Mouse (Mus musculus): ENCODE measurements at regions not wholly inside any gene's neighbourhood (a gene's known extent, or its start where the extent isn't known, plus 50 kb on each side); places are given as distances from the start of the nearest gene placed in this dataset. TPM values are rescaled to one million over a fixed set of nuclear protein-coding genes. Genes with fewer than 3 reads are reported as not detected.

DNA sequence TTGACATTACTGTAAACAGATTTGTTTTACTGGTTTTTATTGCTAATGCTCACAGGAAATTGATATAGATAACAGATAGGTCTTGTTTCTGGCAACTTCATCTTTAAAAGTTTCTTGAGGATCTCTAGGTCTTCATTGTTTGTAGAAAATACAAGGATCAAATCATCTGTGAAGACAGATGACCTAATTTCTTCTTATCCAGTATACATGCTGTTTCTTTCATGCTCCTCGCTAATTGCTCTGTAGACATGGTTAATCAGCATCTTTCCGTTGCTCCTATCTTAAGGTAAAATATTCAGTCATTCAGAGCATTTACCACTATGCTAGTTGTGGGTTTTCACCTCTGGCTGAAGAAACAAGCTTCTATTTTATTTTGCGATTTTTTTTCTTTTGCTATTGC, 91.4 kb downstream of the Klhl6 start:
- H3K4me2 ChIP-seq (ENCODE audit: low read depth), result no peak overlapping the region
- no peak overlapping the region for H3K9ac ChIP-seq (replicated peaks)
- no peak overlapping the region for H3K4me3 ChIP-seq (ENCODE audit: insufficient read depth in 1 of 2, low read depth in 2 of 2, low read length in 2 of 2)
- DNase-seq (ENCODE audit: low read depth in 3 of 3, low spot score in 3 of 3) (no peak), ATAC-seq (ENCODE audit: insufficient read depth) (no peak)
- WGBS (ENCODE audit: insufficient replicate concordance), result 62% methylated on average over 3 of the region's 3 CpGs
- no peaks in the 10 kb centered on the region for H3K27me3 ChIP-seq (ENCODE audit: control insufficient read depth, insufficient read depth, low read length)
- H3K36me3 ChIP-seq (replicated peaks; ENCODE audit: control insufficient read depth, insufficient read depth, low read depth), result no peaks in the 10 kb centered on the region
- no peak for TF ChIP-seq EP300 (IDR thresholded peaks at IDR 0.05; ENCODE audit: low read depth)
- H3K9me3 ChIP-seq (ENCODE audit: control insufficient read depth, low read length), result no peaks in the 10 kb centered on the region
- H3K4me1 ChIP-seq (replicated peaks; ENCODE audit: control insufficient read depth in 2 of 2, insufficient read depth in 2 of 2, low read length in 1 of 2), result no peaks in the 10 kb centered on the region
- H3K27ac ChIP-seq, result no peak overlapping the region

DNA sequence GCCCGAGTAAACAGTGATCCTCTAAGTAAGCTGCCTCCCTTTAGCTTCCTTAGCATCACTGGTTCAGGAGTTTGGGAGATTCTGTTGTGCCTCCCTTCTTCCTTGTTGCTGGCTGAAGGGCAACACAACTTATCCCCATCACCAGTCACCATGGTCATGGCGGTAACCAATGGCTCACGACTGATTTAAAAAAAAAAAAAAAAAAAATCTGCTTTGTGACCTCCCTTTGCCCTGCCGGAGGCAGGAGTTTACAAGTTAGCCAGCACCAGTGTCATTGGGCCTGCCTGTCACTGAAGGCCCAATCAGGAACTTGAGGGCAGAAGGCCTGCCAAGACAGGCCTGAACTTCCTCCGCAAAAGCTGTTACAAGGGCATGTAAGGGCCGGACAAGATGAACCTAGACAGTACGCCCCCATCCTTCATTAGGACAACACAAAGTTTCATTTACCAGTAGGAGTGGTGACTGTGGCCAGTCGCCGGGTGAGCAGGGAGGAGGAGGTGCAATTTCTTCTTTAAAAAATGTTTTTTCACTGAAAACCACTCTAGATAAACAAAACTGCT, 88.3 kb downstream of the Klhl6 start:
- Histone ChIP-seq H3K36me3 (replicated peaks; ENCODE audit: control insufficient read depth, insufficient read depth, low read depth) (no peaks in the 10 kb centered on the region), H3K9me3 (ENCODE audit: control insufficient read depth, low read length) (no peaks in the 10 kb centered on the region), H3K27ac (no peak overlapping the region), H3K9ac (replicated peaks) (no peak overlapping the region), H3K4me3 (ENCODE audit: insufficient read depth in 1 of 2, low read depth in 2 of 2, low read length in 2 of 2) (no peak overlapping the region), H3K4me2 (ENCODE audit: low read depth) (no peak overlapping the region), H3K27me3 (ENCODE audit: control insufficient read depth, insufficient read depth, low read length) (no peaks in the 10 kb centered on the region), H3K4me1 (replicated peaks; ENCODE audit: control insufficient read depth in 2 of 2, insufficient read depth in 2 of 2, low read length in 1 of 2) (no peaks in the 10 kb centered on the region)
- TF ChIP-seq CTCF (IDR thresholded peaks at IDR 0.05; ENCODE audit: low read depth) (no peak), EP300 (IDR thresholded peaks at IDR 0.05; ENCODE audit: low read depth) (no peak)
- DNase-seq (ENCODE audit: low read depth in 3 of 3, low spot score in 3 of 3) (no peak), ATAC-seq (ENCODE audit: insufficient read depth) (no peak)
- 66% methylated on average over 9 of the region's 9 CpGs for WGBS (ENCODE audit: insufficient replicate concordance)

Small RNA genes in the stretch of these regions (microRNA-seq; reads per million reads assigned to microRNA genes)
- not detected for gene Gm27883

Data from liver, embryonic 14.5 days (tissue).